Mouse (Mus musculus) heart, embryonic 12.5 days (tissue): ENCODE measurements around the gene Bcl7b. TPM values are rescaled to one million over a fixed set of nuclear protein-coding genes. Genes with fewer than 3 reads are reported as not detected.

ENCODE experiments used
- ATAC-seq: fragments of 200-750 bp; cut with Nextera tagmentation; 2 replicates; pipeline ENCODE4 v1.8.0; 2017; ENCODE audit warnings: moderate TSS enrichment, moderate library complexity; ENCODE audit not compliant: insufficient number of reproducible peaks, low FRiP score
- H3K27ac ChIP-seq: fragments of 300-500 bp; sonication (generic); 2 replicates; pipeline ENCODE4 v1.5.1; 2016; ENCODE audit warnings: mild to moderate bottlenecking, moderate library complexity; ENCODE audit not compliant: poor library complexity, severe bottlenecking
- H3K27me3 ChIP-seq: fragments of 300-500 bp; sonication (generic); replicated peaks from 2 replicates; pipeline ENCODE4 v1.6.1; 2016; ENCODE audit warnings: mild to moderate bottlenecking, moderate library complexity
- H3K36me3 ChIP-seq: fragments of 300-500 bp; sonication (generic); 2 replicates; pipeline ENCODE4 v1.6.1; 2016; ENCODE audit warnings: mild to moderate bottlenecking, moderate library complexity
- H3K4me1 ChIP-seq: fragments of 300-500 bp; sonication (generic); replicated peaks from 2 replicates; pipeline ENCODE4 v1.6.1; 2016; ENCODE audit warnings: mild to moderate bottlenecking
- H3K4me2 ChIP-seq: fragments of 300-500 bp; sonication (generic); 2 replicates; pipeline ENCODE4 v1.6.1; 2016; ENCODE audit warnings: mild to moderate bottlenecking, moderate library complexity
- H3K4me3 ChIP-seq: fragments of 300-500 bp; sonication (generic); 2 replicates; pipeline ENCODE4 v1.5.1; 2016; ENCODE audit warnings: mild to moderate bottlenecking
- H3K9ac ChIP-seq: fragments of 300-500 bp; sonication (generic); 2 replicates; pipeline ENCODE4 v1.6.1; 2016; ENCODE audit warnings: mild to moderate bottlenecking, moderate library complexity
- H3K9me3 ChIP-seq: fragments of 300-500 bp; sonication (generic); replicated peaks from 2 replicates; pipeline ENCODE4 v1.6.1; 2016; ENCODE audit warnings: mild to moderate bottlenecking, moderate library complexity
- WGBS: fragments of 180-500 bp; shearing (Covaris S2); methylation state at CpG from one replicate; pipeline ENCODE4 v1.1.7; 2016; 5-methylcytosine and 5-hydroxymethylcytosine counted together
- polyA plus RNA-seq: library from polyadenylated mRNA; unstranded; fragments of >200 nt; fragmentation: Nextera tagmentation; extraction: Ambion mirVana; gene quantifications from 2 replicates; pipeline ENCODE4 v1.2.1, GENCODE M21; 2016

The Bcl7b gene
- polyA plus RNA-seq, 1 experiment from 2014 or later: 34.2 TPM

- Histone ChIP-seq H3K27me3 (no peaks in the 10 kb centered on the region; the same call in 1 of the 2 replicates), H3K4me3 (no peak overlapping the region), H3K9me3 (peaks cover 4% of the 10 kb centered on the region; the same call in 1 of the 2 replicates), H3K9ac (no peak overlapping the region), H3K36me3 (no peaks in the 10 kb centered on the region), H3K4me1 (peaks cover 7% of the 10 kb centered on the region), H3K4me2 (no peak overlapping the region), H3K27ac (no peak overlapping the region)
- ATAC-seq: no peak
Measured at GRCm38 (mm10) chr5:135145955-135146354, 22.1 kb upstream of the Bcl7b start.

- Histone ChIP-seq H3K4me1 (peaks cover 15% of the 10 kb centered on the region), H3K9ac (peak overlapping the region; percentile 71), H3K27me3 (no peaks in the 10 kb centered on the region), H3K4me3 (peak overlapping the region; percentile 72), H3K36me3 (peaks cover 18% of the 10 kb centered on the region), H3K27ac (peak overlapping the region; percentile 97), H3K4me2 (peak overlapping the region; percentile 76), H3K9me3 (no peaks in the 10 kb centered on the region)
- under 1% methylated on average over 13 of the region's 13 CpGs for WGBS
- no peak for ATAC-seq
Measured at GRCm38 (mm10) chr5:135148715-135149052, 19.4 kb upstream of the Bcl7b start.

- Histone ChIP-seq H3K4me2 (peak within 1 kb of the TSS; percentile 76), H3K4me1 (peaks cover 15% of the 10 kb centered on the region), H3K9me3 (no peaks in the 10 kb centered on the region), H3K4me3 (peak within 1 kb of the TSS; percentile 72), H3K36me3 (peaks cover 23% of the 10 kb centered on the region), H3K27ac (peak within 1 kb of the TSS; percentile 97), H3K9ac (peak within 1 kb of the TSS; percentile 91), H3K27me3 (no peaks in the 10 kb centered on the region)
- peak; percentile 99 for ATAC-seq
- WGBS: under 1% methylated on average over 63 of the region's 63 CpGs
Measured at GRCm38 (mm10) chr5:135149053-135149819, 18.8 kb upstream of the Bcl7b start, which contains the start of gene Tbl2. Gene Tbl2, plus strand, starts transcription at chr5:135149657.

- Histone ChIP-seq H3K4me3 (peak overlapping the region; percentile 72), H3K36me3 (peaks cover 27% of the 10 kb centered on the region), H3K27me3 (no peaks in the 10 kb centered on the region), H3K9me3 (no peaks in the 10 kb centered on the region), H3K4me2 (peak overlapping the region; percentile 76), H3K9ac (peak overlapping the region; percentile 91), H3K27ac (peak overlapping the region; percentile 62), H3K4me1 (peaks cover 15% of the 10 kb centered on the region)
- no peak for ATAC-seq
- WGBS: under 1% methylated on average over 23 of the region's 23 CpGs
Measured at GRCm38 (mm10) chr5:135149820-135150178, 18.3 kb upstream of the Bcl7b start.

- H3K4me2 ChIP-seq: no peak overlapping the region
- H3K27ac ChIP-seq: no peak overlapping the region
- no peak for ATAC-seq
- 0 out of 2 replicates have a peak, but pooled peaks cover 6% of the 10 kb centered on the region for H3K9me3 ChIP-seq
- H3K36me3 ChIP-seq: peaks cover 92% of the 10 kb centered on the region
- H3K9ac ChIP-seq: no peak overlapping the region
- no peaks in the 10 kb centered on the region for H3K27me3 ChIP-seq
- 97% methylated on average over 4 of the region's 4 CpGs for WGBS
- H3K4me1 ChIP-seq: peaks cover 4% of the 10 kb centered on the region
- H3K4me3 ChIP-seq: no peak overlapping the region
Measured at GRCm38 (mm10) chr5:135156496-135156895, 11.6 kb upstream of the Bcl7b start.

- no peak overlapping the region for H3K4me2 ChIP-seq
- no peaks in the 10 kb centered on the region for H3K4me1 ChIP-seq
- peaks cover 72% of the 10 kb centered on the region for H3K36me3 ChIP-seq
- ATAC-seq: no peak
- 90% methylated on average over 4 of the region's 4 CpGs for WGBS
- no peak overlapping the region for H3K27ac ChIP-seq
- no peaks in the 10 kb centered on the region for H3K27me3 ChIP-seq
- H3K9me3 ChIP-seq: 0 out of 2 replicates have a peak, but pooled peaks cover 5% of the 10 kb centered on the region
- no peak overlapping the region for H3K9ac ChIP-seq
- no peak overlapping the region for H3K4me3 ChIP-seq
Measured at GRCm38 (mm10) chr5:135161221-135161620, 6.9 kb upstream of the Bcl7b start.

- Histone ChIP-seq H3K4me1 (no peaks in the 10 kb centered on the region), H3K27ac (no peak overlapping the region), H3K36me3 (peaks cover 68% of the 10 kb centered on the region), H3K4me3 (no peak overlapping the region), H3K27me3 (no peaks in the 10 kb centered on the region), H3K9ac (no peak overlapping the region), H3K4me2 (no peak overlapping the region), H3K9me3 (0 out of 2 replicates have a peak, but pooled peaks cover under 1% of the 10 kb centered on the region)
- no peak for ATAC-seq
- 75% methylated on average over 7 of the region's 7 CpGs for WGBS
Measured at GRCm38 (mm10) chr5:135161650-135162049, 6.4 kb upstream of the Bcl7b start.

GRCm38 (mm10) chr5:135162361-135162760 is 5.7 kb upstream of the Bcl7b start:
- no peak overlapping the region for H3K4me2 ChIP-seq
- no peak overlapping the region for H3K9ac ChIP-seq
- H3K9me3 ChIP-seq: no peaks in the 10 kb centered on the region
- no peaks in the 10 kb centered on the region for H3K4me1 ChIP-seq
- H3K36me3 ChIP-seq: peaks cover 61% of the 10 kb centered on the region
- H3K27me3 ChIP-seq: no peaks in the 10 kb centered on the region
- no peak overlapping the region for H3K4me3 ChIP-seq
- 94% methylated on average over 8 of the region's 8 CpGs for WGBS
- no peak for ATAC-seq
- no peak overlapping the region for H3K27ac ChIP-seq

GRCm38 (mm10) chr5:135162821-135163220 is 5.3 kb upstream of the Bcl7b start:
- WGBS: 87% methylated on average over 6 of the region's 6 CpGs
- H3K36me3 ChIP-seq: peaks cover 57% of the 10 kb centered on the region
- H3K27ac ChIP-seq: no peak overlapping the region
- H3K9ac ChIP-seq: no peak overlapping the region
- no peaks in the 10 kb centered on the region for H3K4me1 ChIP-seq
- no peak overlapping the region for H3K4me3 ChIP-seq
- no peak overlapping the region for H3K4me2 ChIP-seq
- H3K9me3 ChIP-seq: no peaks in the 10 kb centered on the region
- no peak for ATAC-seq
- no peaks in the 10 kb centered on the region for H3K27me3 ChIP-seq

- no peaks in the 10 kb centered on the region for H3K27me3 ChIP-seq
- H3K9ac ChIP-seq: no peak overlapping the region
- peaks cover 23% of the 10 kb centered on the region for H3K36me3 ChIP-seq
- no peak overlapping the region for H3K4me2 ChIP-seq
- no peak overlapping the region for H3K4me3 ChIP-seq
- peaks cover 14% of the 10 kb centered on the region for H3K4me1 ChIP-seq
- no peaks in the 10 kb centered on the region for H3K9me3 ChIP-seq
- 84% methylated on average over 4 of the region's 4 CpGs for WGBS
- no peak for ATAC-seq
- H3K27ac ChIP-seq: no peak overlapping the region
Measured at GRCm38 (mm10) chr5:135166909-135167308, 1.2 kb upstream of the Bcl7b start.

- Histone ChIP-seq H3K4me1 (peaks cover 14% of the 10 kb centered on the region), H3K27me3 (no peaks in the 10 kb centered on the region), H3K9me3 (no peaks in the 10 kb centered on the region), H3K4me2 (no peak overlapping the region; the same call in 1 of the 2 replicates), H3K27ac (no peak overlapping the region), H3K4me3 (no peak overlapping the region), H3K36me3 (peaks cover 23% of the 10 kb centered on the region), H3K9ac (no peak overlapping the region)
- WGBS: 94% methylated on average over 4 of the region's 4 CpGs
- ATAC-seq: no peak
Measured at GRCm38 (mm10) chr5:135167469-135167868, 614 bp upstream of the Bcl7b start.
